Mouse (Mus musculus) olfactory bulb, adult 2 months (tissue): ENCODE data around the gene Fgfr2.

Experiments
- CTCF ChIP-seq: fragments of 200-500 bp; IDR thresholded peaks from 2 replicates; pipeline ENCODE4 v1.5.1; 2012; ENCODE audit warnings: low read depth, mild to moderate bottlenecking, low read length, moderate library complexity; ENCODE audit not compliant: insufficient read depth
- POLR2A ChIP-seq: fragments of 200-500 bp; IDR thresholded peaks from 2 replicates; pipeline ENCODE4 v1.6.1; 2012; ENCODE audit warnings: mild to moderate bottlenecking, low read depth, low read length, moderate library complexity; ENCODE audit not compliant: insufficient read depth

DNA sequence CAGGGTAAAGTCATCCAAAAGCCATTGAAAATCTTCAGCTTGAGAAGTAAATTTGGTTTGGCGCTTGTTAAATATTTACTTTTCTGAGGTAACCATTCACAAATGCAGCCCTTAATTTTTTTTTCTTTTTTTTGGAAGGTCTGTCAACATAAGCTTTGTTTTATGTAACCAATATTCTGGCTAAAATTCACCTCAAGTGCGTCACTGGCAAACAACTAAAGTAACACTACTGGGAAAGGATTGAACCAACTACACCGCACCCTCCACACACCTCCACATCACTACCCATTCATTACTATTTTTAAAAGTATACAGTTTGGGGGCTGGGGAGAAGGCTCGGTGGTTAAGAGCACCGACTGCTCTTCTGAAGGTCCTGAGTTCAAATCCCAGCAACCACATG is 548.5 kb downstream of the Fgfr2 start:
- no peak for TF ChIP-seq CTCF
- TF ChIP-seq POLR2A, result no peak
